Mouse (Mus musculus): ENCODE measurements around the gene Sod3. TPM values are rescaled to one million over a fixed set of nuclear protein-coding genes. Genes with fewer than 3 reads are reported as not detected.

Gene Sod3
- total and polyA plus RNA-seq, 3 experiments = 0.05 TPM; not detected in 2

DNA sequence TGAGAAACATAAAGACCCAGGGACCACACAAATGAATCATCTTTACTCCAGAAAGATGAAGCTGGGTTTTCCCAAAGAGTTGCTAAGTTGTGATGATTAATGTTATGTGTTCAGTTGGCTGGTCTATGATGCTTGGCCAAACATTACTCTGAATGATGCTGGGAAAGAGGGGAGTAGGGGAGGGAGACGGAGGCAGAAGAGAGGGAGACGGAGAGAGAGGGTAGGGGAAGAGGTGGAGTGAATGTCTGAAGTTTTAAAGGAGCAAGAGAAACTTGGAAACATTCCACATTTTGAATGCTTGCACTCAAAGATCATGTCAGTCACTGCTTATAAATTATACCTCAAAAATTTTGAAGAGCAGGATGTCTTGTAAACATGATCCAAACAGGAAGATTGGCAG, 16.7 kb upstream of the Sod3 start:
- no peak for TF ChIP-seq POLR2AphosphoS5 (IDR thresholded peaks at IDR 0.05; ENCODE audit: insufficient replicate concordance, low read depth, low read length)
- no peak overlapping the region for H3K4me3 ChIP-seq (ENCODE audit: low read depth, low read length)
- H3K9me3 ChIP-seq (replicated peaks) = peaks cover 5% of the 10 kb centered on the region
- no peak for ATAC-seq (ENCODE audit: extremely low read depth, insufficient number of reproducible peaks, low FRiP score, poor library complexity, severe bottlenecking)
- no peak for DNase-seq (ENCODE audit: low spot score)
- H3K4me1 ChIP-seq (ENCODE audit: insufficient read depth, low read depth, low read length) = no peaks in the 10 kb centered on the region
- no peaks in the 10 kb centered on the region for H3K27me3 ChIP-seq (ENCODE audit: insufficient read depth, low read length)
- H3K36me3 ChIP-seq (replicated peaks) = no peaks in the 10 kb centered on the region

- no peaks in the 10 kb centered on the region for H3K27me3 ChIP-seq (ENCODE audit: insufficient read depth, low read length)
- DNase-seq (ENCODE audit: low spot score) (no peak), ATAC-seq (ENCODE audit: extremely low read depth, insufficient number of reproducible peaks, low FRiP score, poor library complexity, severe bottlenecking) (no peak)
- H3K36me3 ChIP-seq (replicated peaks) = no peaks in the 10 kb centered on the region
- peaks cover 8% of the 10 kb centered on the region for H3K9me3 ChIP-seq (replicated peaks)
- no peak overlapping the region for H3K4me3 ChIP-seq (ENCODE audit: low read depth, low read length)
- H3K4me1 ChIP-seq (ENCODE audit: insufficient read depth, low read depth, low read length) = no peaks in the 10 kb centered on the region
- TF ChIP-seq GATA1 (IDR thresholded peaks at IDR 0.05; ENCODE audit: borderline replicate concordance, low read length) (no peak), POLR2AphosphoS5 (IDR thresholded peaks at IDR 0.05; ENCODE audit: insufficient replicate concordance, low read depth, low read length) (no peak), TAL1 (conservative IDR thresholded peaks at IDR 0.05; ENCODE audit: low read depth, low read length) (no peak)
Measured at GRCm38 (mm10) chr5:52350451-52350850, 13.1 kb upstream of the Sod3 start.

- no peak for ATAC-seq (ENCODE audit: extremely low read depth, insufficient number of reproducible peaks, low FRiP score, poor library complexity, severe bottlenecking)
- no peak for DNase-seq (ENCODE audit: low spot score)
- no peaks in the 10 kb centered on the region for H3K36me3 ChIP-seq (replicated peaks)
Measured at GRCm38 (mm10) chr5:52351561-52351960, 12.0 kb upstream of the Sod3 start.

GRCm38 (mm10) chr5:52352730-52353129, 10.9 kb upstream of the Sod3 start:
- Histone ChIP-seq H3K9me3 (replicated peaks) (peaks cover 12% of the 10 kb centered on the region), H3K27me3 (ENCODE audit: insufficient read depth, low read length) (no peaks in the 10 kb centered on the region), H3K4me1 (ENCODE audit: insufficient read depth, low read depth, low read length) (no peaks in the 10 kb centered on the region), H3K4me3 (ENCODE audit: low read depth, low read length) (no peak overlapping the region), H3K36me3 (replicated peaks) (no peaks in the 10 kb centered on the region)
- DNase-seq (ENCODE audit: low spot score) (no peak), ATAC-seq (ENCODE audit: extremely low read depth, insufficient number of reproducible peaks, low FRiP score, poor library complexity, severe bottlenecking) (no peak)
- TF ChIP-seq POLR2AphosphoS5 (IDR thresholded peaks at IDR 0.05; ENCODE audit: insufficient replicate concordance, low read depth, low read length) = no peak
- no peak for TF ChIP-seq GATA2 (IDR thresholded peaks at IDR 0.05; ENCODE audit: borderline replicate concordance, low read depth, low read length)
- TF ChIP-seq TAL1 (conservative IDR thresholded peaks at IDR 0.05; ENCODE audit: low read depth, low read length) = no peak
- no peak for TF ChIP-seq CTCF (IDR thresholded peaks at IDR 0.05; ENCODE audit: low read depth, low read length)
- TF ChIP-seq GATA1 (IDR thresholded peaks at IDR 0.05; ENCODE audit: borderline replicate concordance, low read length) = no peak

More at GRCm38 (mm10) chr5:52351561-52351960, 12.0 kb upstream of the Sod3 start:
- TF ChIP-seq CTCF (IDR thresholded peaks at IDR 0.05; ENCODE audit: low read depth, low read length) (no peak), TAL1 (conservative IDR thresholded peaks at IDR 0.05; ENCODE audit: low read depth, low read length) (no peak)
- peaks cover 8% of the 10 kb centered on the region for H3K9me3 ChIP-seq (replicated peaks)
- H3K4me3 ChIP-seq (ENCODE audit: low read depth, low read length) = no peak overlapping the region
- H3K4me1 ChIP-seq (ENCODE audit: insufficient read depth, low read depth, low read length) = no peaks in the 10 kb centered on the region
- no peaks in the 10 kb centered on the region for H3K27me3 ChIP-seq (ENCODE audit: insufficient read depth, low read length)

DNA sequence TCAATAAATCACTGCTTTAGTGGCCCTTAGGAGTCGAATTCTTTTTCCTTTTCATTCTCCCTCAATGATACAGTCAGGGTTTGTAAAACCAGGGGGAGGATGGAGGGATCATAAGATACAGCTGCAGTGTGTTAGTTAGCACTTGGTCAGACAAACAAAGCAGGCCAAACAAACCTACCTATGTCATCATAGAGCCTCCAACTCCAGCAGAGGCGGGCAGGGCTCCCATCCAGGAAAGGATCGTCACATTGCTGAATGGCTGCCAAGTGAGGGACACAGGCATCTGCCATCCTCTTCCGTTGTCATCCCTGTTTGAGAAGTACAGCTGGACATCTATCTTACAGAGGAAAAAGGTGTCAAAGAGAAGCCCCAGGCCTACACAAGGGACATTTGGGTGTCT, 9.2 kb upstream of the Sod3 start:
- Histone ChIP-seq H3K9me3 (replicated peaks) (peaks cover 20% of the 10 kb centered on the region), H3K4me3 (ENCODE audit: low read depth, low read length) (no peak overlapping the region), H3K4me1 (ENCODE audit: insufficient read depth, low read depth, low read length) (no peaks in the 10 kb centered on the region), H3K27me3 (ENCODE audit: insufficient read depth, low read length) (no peaks in the 10 kb centered on the region), H3K36me3 (replicated peaks) (no peaks in the 10 kb centered on the region)
- no peak for DNase-seq (ENCODE audit: low spot score)
- ATAC-seq (ENCODE audit: extremely low read depth, insufficient number of reproducible peaks, low FRiP score, poor library complexity, severe bottlenecking) = no peak
- no peak for TF ChIP-seq TAL1 (conservative IDR thresholded peaks at IDR 0.05; ENCODE audit: low read depth, low read length)
- no peak for TF ChIP-seq GATA2 (IDR thresholded peaks at IDR 0.05; ENCODE audit: borderline replicate concordance, low read depth, low read length)
- TF ChIP-seq CTCF (IDR thresholded peaks at IDR 0.05; ENCODE audit: low read depth, low read length) = no peak
- no peak for TF ChIP-seq GATA1 (IDR thresholded peaks at IDR 0.05; ENCODE audit: borderline replicate concordance, low read length)
- no peak for TF ChIP-seq POLR2AphosphoS5 (IDR thresholded peaks at IDR 0.05; ENCODE audit: insufficient replicate concordance, low read depth, low read length)

DNA sequence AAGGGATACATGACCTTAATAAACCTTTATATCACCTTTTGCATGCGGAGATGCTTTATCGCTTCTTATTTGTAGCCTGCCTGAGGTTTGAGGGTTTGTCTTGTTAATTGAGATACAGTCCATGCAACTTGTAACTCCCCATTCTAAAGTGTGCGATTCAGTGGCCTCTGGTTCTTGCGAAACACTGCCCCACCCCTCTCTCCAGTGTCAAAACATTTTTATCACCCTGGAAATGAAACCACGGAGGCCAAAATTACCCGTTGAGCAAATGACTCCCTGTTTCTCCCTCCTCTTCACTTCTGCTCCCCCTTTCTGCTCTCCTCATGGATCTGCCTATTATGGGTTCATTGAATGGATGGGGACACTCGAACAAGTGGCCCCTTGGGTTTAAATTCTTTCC, 8.0 kb upstream of the Sod3 start:
- H3K4me3 ChIP-seq (ENCODE audit: low read depth, low read length) = no peak overlapping the region
- H3K9me3 ChIP-seq (replicated peaks) = peaks cover 26% of the 10 kb centered on the region
- DNase-seq (ENCODE audit: low spot score) (no peak), ATAC-seq (ENCODE audit: extremely low read depth, insufficient number of reproducible peaks, low FRiP score, poor library complexity, severe bottlenecking) (no peak)
- no peak for TF ChIP-seq TAL1 (conservative IDR thresholded peaks at IDR 0.05; ENCODE audit: low read depth, low read length)
- H3K27me3 ChIP-seq (ENCODE audit: insufficient read depth, low read length) = no peaks in the 10 kb centered on the region
- no peaks in the 10 kb centered on the region for H3K36me3 ChIP-seq (replicated peaks)
- no peaks in the 10 kb centered on the region for H3K4me1 ChIP-seq (ENCODE audit: insufficient read depth, low read depth, low read length)

DNA sequence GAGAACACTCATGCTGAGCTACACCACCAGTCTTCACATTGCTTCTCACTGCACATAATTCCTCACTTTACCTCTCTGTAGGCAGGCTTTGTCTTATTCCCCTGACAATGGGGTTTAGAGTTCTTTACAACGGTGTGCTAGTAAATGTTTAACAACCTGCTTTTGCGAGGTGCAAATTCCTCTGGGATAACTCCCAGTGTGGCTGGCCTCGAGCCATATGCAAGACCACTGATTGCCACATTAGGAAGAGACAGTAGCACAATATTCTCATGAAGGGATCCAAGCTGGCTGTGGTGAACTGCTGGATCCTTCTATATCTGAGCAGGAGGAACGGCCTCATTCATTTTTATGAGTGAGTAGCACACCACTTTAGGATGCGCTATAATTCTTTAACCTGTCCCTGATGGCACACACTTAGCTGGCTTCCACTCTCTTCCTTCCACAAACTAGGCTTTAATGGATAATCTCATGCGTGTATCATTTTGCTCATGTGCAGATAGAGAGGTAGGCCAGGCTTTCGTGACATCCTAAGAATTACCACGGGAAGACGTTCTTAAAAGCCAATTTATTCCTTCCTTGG, 6.3 kb upstream of the Sod3 start:
- TF ChIP-seq TAL1 (conservative IDR thresholded peaks at IDR 0.05; ENCODE audit: low read depth, low read length) (no peak), GATA1 (IDR thresholded peaks at IDR 0.05; ENCODE audit: borderline replicate concordance, low read length) (no peak), CTCF (IDR thresholded peaks at IDR 0.05; ENCODE audit: low read depth, low read length) (no peak), POLR2AphosphoS5 (IDR thresholded peaks at IDR 0.05; ENCODE audit: insufficient replicate concordance, low read depth, low read length) (no peak), GATA2 (IDR thresholded peaks at IDR 0.05; ENCODE audit: borderline replicate concordance, low read depth, low read length) (no peak)
- no peak for ATAC-seq (ENCODE audit: extremely low read depth, insufficient number of reproducible peaks, low FRiP score, poor library complexity, severe bottlenecking)
- DNase-seq (ENCODE audit: low spot score) = no peak
- H3K27me3 ChIP-seq (ENCODE audit: insufficient read depth, low read length) = no peaks in the 10 kb centered on the region
- no peak overlapping the region for H3K4me3 ChIP-seq (ENCODE audit: low read depth, low read length)
- H3K4me1 ChIP-seq (ENCODE audit: insufficient read depth, low read depth, low read length) = no peaks in the 10 kb centered on the region
- H3K9me3 ChIP-seq (replicated peaks) = peaks cover 29% of the 10 kb centered on the region
- no peaks in the 10 kb centered on the region for H3K36me3 ChIP-seq (replicated peaks)

All from G1E (cell line).